Mouse (Mus musculus) limb, embryonic 11.5 days (tissue): ENCODE data around the gene Mrps35. TPM values are rescaled to one million over a fixed set of nuclear protein-coding genes. Genes with fewer than 3 reads are reported as not detected.

Experiments used
- ATAC-seq: fragments of 200-750 bp; cut with Nextera tagmentation; 2 replicates; pipeline ENCODE4 v1.8.0; 2017; ENCODE audit warnings: low read depth; ENCODE audit not compliant: insufficient number of reproducible peaks, low FRiP score, low TSS enrichment
- DNase-seq: peaks from one replicate; pipeline ENCODE4 v3.0.0-alpha.2; 2015; ENCODE audit warnings: low spot score
- H3K27ac ChIP-seq: fragments of 300-500 bp; sonication (generic); replicated peaks from 2 replicates; pipeline ENCODE4 v1.5.1; 2014; ENCODE audit warnings: low read depth, mild to moderate bottlenecking, low read length
- H3K27me3 ChIP-seq: fragments of 300-500 bp; sonication (generic); 2 replicates; pipeline ENCODE4 v1.6.1; 2014; ENCODE audit warnings: mild to moderate bottlenecking, low read length, mixed read lengths; ENCODE audit not compliant: control insufficient read depth, insufficient read depth
- H3K36me3 ChIP-seq: fragments of 300-500 bp; sonication (generic); 2 replicates; pipeline ENCODE4 v1.6.1; 2014; ENCODE audit warnings: mild to moderate bottlenecking, low read length, moderate library complexity, mixed read lengths; ENCODE audit not compliant: control insufficient read depth, insufficient read depth
- H3K4me1 ChIP-seq: fragments of 300-500 bp; sonication (generic); 2 replicates; pipeline ENCODE4 v1.6.1; 2014; ENCODE audit warnings: low read length, mixed read lengths; ENCODE audit not compliant: control insufficient read depth, insufficient read depth
- H3K4me2 ChIP-seq: fragments of 300-500 bp; sonication (generic); 2 replicates; pipeline ENCODE4 v1.6.1; 2014; ENCODE audit warnings: low read depth, mild to moderate bottlenecking, moderate library complexity; ENCODE audit not compliant: severe bottlenecking
- H3K4me3 ChIP-seq: fragments of 300-500 bp; sonication (generic); 2 replicates; pipeline ENCODE4 v1.5.1; 2014; ENCODE audit warnings: low read depth, low read length
- H3K9ac ChIP-seq: fragments of 300-500 bp; sonication (generic); 2 replicates; pipeline ENCODE4 v1.6.1; 2014; ENCODE audit warnings: mild to moderate bottlenecking, low read length
- H3K9me3 ChIP-seq: fragments of 300-500 bp; sonication (generic); 2 replicates; pipeline ENCODE4 v1.6.1; 2016; ENCODE audit warnings: low read length; ENCODE audit not compliant: control insufficient read depth
- WGBS: fragments of 180-500 bp; shearing (Covaris S2); extraction: QIAGEN DNeasy Blood & Tissue Kit; methylation state at CpG from one replicate; pipeline ENCODE4 v1.1.7; 2014; 5-methylcytosine and 5-hydroxymethylcytosine counted together
- polyA plus RNA-seq: library from polyadenylated mRNA; unstranded; fragments of >200 nt; fragmentation: Nextera tagmentation; extraction: Ambion mirVana; gene quantifications from 2 replicates; pipeline ENCODE4 v1.2.1, GENCODE M21; 2014

Gene Mrps35
- polyA plus RNA-seq, 1 experiment from 2014 or later = 111 TPM

GRCm38 (mm10) chr6:147096934-147097333, 54.4 kb downstream of the Mrps35 start:
- WGBS = 82% methylated on average over 3 of the region's 3 CpGs
- no peaks in the 10 kb centered on the region for H3K27me3 ChIP-seq
- no peak overlapping the region for H3K4me2 ChIP-seq
- ATAC-seq (no peak), DNase-seq (no peak)
- no peak overlapping the region for H3K4me3 ChIP-seq
- H3K9me3 ChIP-seq = no peaks in the 10 kb centered on the region
- H3K4me1 ChIP-seq = peaks cover 7% of the 10 kb centered on the region; the same call in 1 of the 2 replicates
- no peaks in the 10 kb centered on the region; the same call in 1 of the 2 replicates for H3K36me3 ChIP-seq
- H3K27ac ChIP-seq = no peak overlapping the region
- H3K9ac ChIP-seq = no peak overlapping the region

GRCm38 (mm10) chr6:147097346-147097929, 54.9 kb downstream of the Mrps35 start:
- Histone ChIP-seq H3K4me1 (peaks cover 3% of the 10 kb centered on the region; the same call in 1 of the 2 replicates), H3K4me3 (no peak overlapping the region), H3K9me3 (no peaks in the 10 kb centered on the region), H3K4me2 (no peak overlapping the region), H3K27ac (no peak overlapping the region), H3K9ac (no peak overlapping the region), H3K36me3 (no peaks in the 10 kb centered on the region; the same call in 1 of the 2 replicates), H3K27me3 (no peaks in the 10 kb centered on the region)
- 53% methylated on average over 8 of the region's 8 CpGs for WGBS
- DNase-seq (no peak), ATAC-seq (no peak)

GRCm38 (mm10) chr6:147099458-147100277, 57.1 kb downstream of the Mrps35 start:
- ATAC-seq (no peak), DNase-seq (no peak)
- whole genome bisulfite sequencing = 85% methylated on average over 19 of the region's 19 CpGs
- no peak overlapping the region for H3K4me3 ChIP-seq
- no peaks in the 10 kb centered on the region for H3K27me3 ChIP-seq
- no peak overlapping the region for H3K27ac ChIP-seq
- no peaks in the 10 kb centered on the region for H3K9me3 ChIP-seq
- H3K36me3 ChIP-seq = peaks cover 2% of the 10 kb centered on the region; the same call in 1 of the 2 replicates
- H3K9ac ChIP-seq = no peak overlapping the region
- H3K4me2 ChIP-seq = no peak overlapping the region
- no peaks in the 10 kb centered on the region for H3K4me1 ChIP-seq

GRCm38 (mm10) chr6:147102293-147102692, 59.7 kb downstream of the Mrps35 start:
- Histone ChIP-seq H3K27me3 (no peaks in the 10 kb centered on the region), H3K4me3 (no peak overlapping the region), H3K36me3 (peaks cover 2% of the 10 kb centered on the region; the same call in 1 of the 2 replicates), H3K4me2 (no peak overlapping the region), H3K4me1 (no peaks in the 10 kb centered on the region), H3K27ac (no peak overlapping the region), H3K9ac (no peak overlapping the region), H3K9me3 (no peaks in the 10 kb centered on the region)
- DNase-seq (no peak), ATAC-seq (no peak)
- 84% methylated on average over 3 of the region's 3 CpGs for WGBS

- ATAC-seq (no peak), DNase-seq (no peak)
- Histone ChIP-seq H3K27me3 (no peaks in the 10 kb centered on the region), H3K9ac (no peak overlapping the region), H3K4me3 (no peak overlapping the region), H3K4me2 (no peak overlapping the region), H3K36me3 (peaks cover 2% of the 10 kb centered on the region; the same call in 1 of the 2 replicates), H3K9me3 (no peaks in the 10 kb centered on the region), H3K4me1 (no peaks in the 10 kb centered on the region), H3K27ac (no peak overlapping the region)
- 100% methylated on average over 1 of the region's 1 CpGs for WGBS
Observed at GRCm38 (mm10) chr6:147105529-147105928, 63.0 kb downstream of the Mrps35 start.

- no peak overlapping the region for H3K4me3 ChIP-seq
- H3K27me3 ChIP-seq = no peaks in the 10 kb centered on the region
- H3K9me3 ChIP-seq = no peaks in the 10 kb centered on the region
- peaks cover 4% of the 10 kb centered on the region; the same call in 1 of the 2 replicates for H3K36me3 ChIP-seq
- H3K4me2 ChIP-seq = no peak overlapping the region
- H3K27ac ChIP-seq = no peak overlapping the region
- 90% methylated on average over 6 of the region's 6 CpGs for WGBS
- no peak for DNase-seq
- no peaks in the 10 kb centered on the region for H3K4me1 ChIP-seq
- no peak for ATAC-seq
- H3K9ac ChIP-seq = no peak overlapping the region
Observed at GRCm38 (mm10) chr6:147106716-147107115, 64.2 kb downstream of the Mrps35 start.

- ATAC-seq = no peak
- DNase-seq = no peak
- peaks cover 2% of the 10 kb centered on the region; the same call in 1 of the 2 replicates for H3K36me3 ChIP-seq
- H3K27ac ChIP-seq = no peak overlapping the region
- no peak overlapping the region for H3K9ac ChIP-seq
- no peak overlapping the region for H3K4me3 ChIP-seq
- H3K27me3 ChIP-seq = no peaks in the 10 kb centered on the region
- 91% methylated on average over 7 of the region's 7 CpGs for WGBS
- H3K9me3 ChIP-seq = no peaks in the 10 kb centered on the region
- no peak overlapping the region for H3K4me2 ChIP-seq
- H3K4me1 ChIP-seq = no peaks in the 10 kb centered on the region
Observed at GRCm38 (mm10) chr6:147109283-147109682, 66.7 kb downstream of the Mrps35 start.

GRCm38 (mm10) chr6:147116579-147116978, 74.0 kb downstream of the Mrps35 start:
- Histone ChIP-seq H3K9me3 (no peaks in the 10 kb centered on the region), H3K27ac (no peak overlapping the region), H3K27me3 (no peaks in the 10 kb centered on the region), H3K9ac (no peak overlapping the region), H3K36me3 (no peaks in the 10 kb centered on the region), H3K4me2 (no peak overlapping the region), H3K4me1 (no peaks in the 10 kb centered on the region), H3K4me3 (no peak overlapping the region)
- 8% methylated on average over 10 of the region's 10 CpGs for WGBS
- DNase-seq (peak; percentile 93), ATAC-seq (no peak)
